In genomic region chr11:3999547-3999946, GRCm38 (mm10) we compare ENCODE assay signal across 29 mouse cellular contexts. TPM values are rescaled to one million over a fixed set of nuclear protein-coding genes. Genes with fewer than 3 reads are reported as not detected.
A peak's percentile ranks its signal among the peaks of the same experiment; 100 is the strongest.
DNase-seq lines count a peak whose midpoint lies in the region; ATAC-seq and TF ChIP-seq lines count a peak whose summit lies in the region.
"Had no signal": no experiment of that assay in that cellular context is flagged by ENCODE, and none has a peak within 500 bp of the region (broad histone marks: within the 10 kb centered on the region; RNA-seq: fewer than 3 reads in every experiment).

No protein-coding gene starts in this region.

- DNase-seq in kidney, adult 2 months, result peak; percentile 45
- DNase-seq in kidney, postnatal 14 days, result no peak
- peak; percentile 67 for DNase-seq in limb, embryonic 11.5 days (ENCODE audit: low spot score)
- no peak for DNase-seq in left cerebral cortex, postnatal 10 days (ENCODE audit: extremely low spot score in 1 of 2, low spot score in 2 of 2)
- no peak for DNase-seq in ovary, postnatal 36 days (ENCODE audit: low spot score)
- DNase-seq: adrenal gland, adult 2 months; B cell, adult 2 months; cerebellum, adult 11-12 months; cerebellum, postnatal 14 days; gastrocnemius, adult 2 months; liver; lung, postnatal 4 days; midbrain, embryonic 14.5 days; right cerebral cortex, postnatal 14 days had no signal

- H3K4me3 ChIP-seq in kidney, adult 2 months (ENCODE audit: insufficient read depth, low read depth, low read length), result no peak overlapping the region
- no peak overlapping the region for H3K4me3 ChIP-seq in intestine, embryonic 15.5 days (replicated peaks)
- H3K4me3 ChIP-seq in limb, embryonic 11.5 days (ENCODE audit: low read depth, low read length), result no peak overlapping the region
- H3K4me3 ChIP-seq: embryonic facial prominence, embryonic 12.5 days; gastrocnemius, adult 2 months; hindbrain, embryonic 10.5 days; liver, embryonic 15.5 days; lung, embryonic 15.5 days had no signal

- intact Hi-C loops in left cerebral cortex, postnatal 10 days (cut with DNase I), result no loop called here

- H3K36me3 ChIP-seq in kidney, adult 2 months (ENCODE audit: control insufficient read depth, insufficient read depth, low read length), result no peaks in the 10 kb centered on the region; the same call in 1 of the 2 replicates
- H3K36me3 ChIP-seq in intestine, embryonic 15.5 days, result peaks cover 10% of the 10 kb centered on the region; the same call in 1 of the 2 replicates
- no peaks in the 10 kb centered on the region for H3K36me3 ChIP-seq in limb, embryonic 11.5 days (ENCODE audit: control insufficient read depth, insufficient read depth, low read length)
- H3K36me3 ChIP-seq: embryonic facial prominence, embryonic 12.5 days; G1E; hindbrain, embryonic 10.5 days; liver, embryonic 15.5 days; lung, embryonic 15.5 days had no signal

- H3K4me2 ChIP-seq in intestine, embryonic 15.5 days (replicated peaks), result no peak overlapping the region
- no peak overlapping the region for H3K4me2 ChIP-seq in limb, embryonic 11.5 days (ENCODE audit: low read depth, severe bottlenecking)
- H3K4me2 ChIP-seq: embryonic facial prominence, embryonic 12.5 days; liver, embryonic 15.5 days; lung, embryonic 15.5 days had no signal

- H3K9ac ChIP-seq in intestine, embryonic 15.5 days, result no peak overlapping the region
- H3K9ac ChIP-seq in limb, embryonic 11.5 days (ENCODE audit: low read length), result no peak overlapping the region
- H3K9ac ChIP-seq: embryonic facial prominence, embryonic 12.5 days; liver, embryonic 15.5 days; lung, embryonic 15.5 days had no signal

- TF ChIP-seq CTCF in kidney, adult 2 months (conservative IDR thresholded peaks at IDR 0.05; ENCODE audit: insufficient read depth, insufficient read length, low read depth, low read length), result no peak

- 56% methylated on average over 5 of the region's 5 CpGs for WGBS in kidney, adult 2 months
- WGBS in intestine, embryonic 15.5 days, result 50% methylated on average over 5 of the region's 5 CpGs
- 6% methylated on average over 5 of the region's 5 CpGs for WGBS in limb, embryonic 11.5 days

- no peaks in the 10 kb centered on the region for H3K9me3 ChIP-seq in intestine, embryonic 15.5 days
- H3K9me3 ChIP-seq in limb, embryonic 11.5 days (ENCODE audit: control insufficient read depth, low read length), result no peaks in the 10 kb centered on the region
- H3K9me3 ChIP-seq: embryonic facial prominence, embryonic 12.5 days; hindbrain, embryonic 10.5 days; liver, embryonic 15.5 days; lung, embryonic 15.5 days had no signal

- H3K27me3 ChIP-seq in kidney, adult 2 months (replicated peaks; ENCODE audit: control insufficient read depth, insufficient read depth, low read length), result no peaks in the 10 kb centered on the region
- peaks cover 21% of the 10 kb centered on the region for H3K27me3 ChIP-seq in intestine, embryonic 15.5 days (replicated peaks)
- H3K27me3 ChIP-seq in limb, embryonic 11.5 days (ENCODE audit: control insufficient read depth, insufficient read depth, low read length), result peaks cover 20% of the 10 kb centered on the region

- no peak overlapping the region for H3K27ac ChIP-seq in kidney, adult 2 months (ENCODE audit: insufficient read depth, low read depth, low read length)
- H3K27ac ChIP-seq in intestine, embryonic 15.5 days, result no peak overlapping the region
- no peak overlapping the region for H3K27ac ChIP-seq in limb, embryonic 11.5 days (replicated peaks; ENCODE audit: low read depth, low read length)
- H3K27ac ChIP-seq: embryonic facial prominence, embryonic 12.5 days; gastrocnemius, adult 2 months; hindbrain, embryonic 10.5 days; liver, embryonic 15.5 days; lung, embryonic 15.5 days had no signal

- no peaks in the 10 kb centered on the region for H3K4me1 ChIP-seq in kidney, adult 2 months (ENCODE audit: control insufficient read depth, insufficient read depth, low read length)
- H3K4me1 ChIP-seq in intestine, embryonic 15.5 days (replicated peaks), result peaks cover 8% of the 10 kb centered on the region; the same call in 1 of the 2 replicates
- peaks cover 11% of the 10 kb centered on the region for H3K4me1 ChIP-seq in limb, embryonic 11.5 days (ENCODE audit: control insufficient read depth, insufficient read depth, low read length)
- H3K4me1 ChIP-seq: liver, embryonic 15.5 days had no signal

- TF ChIP-seq POLR2A in kidney, adult 2 months (IDR thresholded peaks at IDR 0.05; ENCODE audit: low read depth, low read length), result no peak

- ATAC-seq in intestine, embryonic 15.5 days, result peak; percentile 83
- ATAC-seq in limb, embryonic 11.5 days (ENCODE audit: insufficient number of reproducible peaks, low FRiP score, low TSS enrichment, low read depth), result peak; percentile 88
- ATAC-seq in activated CD4-positive, CD25-positive, alpha-beta regulatory T cell, adult 4 months, result no peak
- ATAC-seq: Patski had no signal

RNA-seq across cellular contexts. Expression of gene Gal3st1, which starts 16.1 kb away (rescaled TPM):
- polyA plus RNA-seq in kidney, adult 2 months (2012; rRNA removed), result 71.7 and 91.3 TPM in 2 replicates
- polyA plus RNA-seq in intestine, embryonic 15.5 days (2015; fragmentation: Nextera tagmentation; extraction: Ambion mirVana), result 26.0 and 27.0 TPM in 2 replicates
- polyA plus RNA-seq in limb, embryonic 11.5 days (2014; fragmentation: Nextera tagmentation; extraction: Ambion mirVana), result 2.6 and 3.2 TPM in 2 replicates
- polyA plus RNA-seq in activated CD4-positive, CD25-positive, alpha-beta regulatory T cell, adult 4 months (2017; shearing (Covaris generic)), result not detected
- 1 to 10 TPM; 9.2 to 9.9 TPM for total RNA-seq in left cerebral cortex, postnatal 10 days (2021)
- total RNA-seq: G1E; megakaryocyte-erythroid progenitor cell, adult 5-6 weeks had no signal
- polyA plus RNA-seq: G1E had no signal

RNA-seq across cellular contexts. Expression of gene 4930556J24Rik, which starts 23.0 kb away (rescaled TPM):
- 0.34 and 0.73 TPM in 2 replicates for polyA plus RNA-seq in kidney, adult 2 months (2012; rRNA removed)
- not detected in 2 replicates for polyA plus RNA-seq in intestine, embryonic 15.5 days (2015; fragmentation: Nextera tagmentation; extraction: Ambion mirVana)
- polyA plus RNA-seq in limb, embryonic 11.5 days (2014; fragmentation: Nextera tagmentation; extraction: Ambion mirVana), result not detected in 2 replicates
- polyA plus RNA-seq in activated CD4-positive, CD25-positive, alpha-beta regulatory T cell, adult 4 months (2017; shearing (Covaris generic)), result not detected
- total RNA-seq in left cerebral cortex, postnatal 10 days (2021), result under 1 TPM; 0.28 TPM
- total RNA-seq: adrenal gland, adult 2 months; gastrocnemius, adult 2 months; gastrocnemius, postnatal 4 days; left cerebral cortex, adult 18-20 months; megakaryocyte-erythroid progenitor cell, adult 5-6 weeks had no signal
- polyA plus RNA-seq: adrenal gland, adult 2 months; forebrain, embryonic 11.5 days; G1E; heart, postnatal 0 days; neural tube, embryonic 11.5 days; thymus, postnatal 0 days had no signal

RNA-seq across cellular contexts. Expression of gene Sec14l4, which starts 31.7 kb away (rescaled TPM):
- polyA plus RNA-seq in kidney, adult 2 months (2012; rRNA removed), result 0.36 and 0.39 TPM in 2 replicates
- 0.52 and 0.63 TPM in 2 replicates for polyA plus RNA-seq in intestine, embryonic 15.5 days (2015; fragmentation: Nextera tagmentation; extraction: Ambion mirVana)
- polyA plus RNA-seq in limb, embryonic 11.5 days (2014; fragmentation: Nextera tagmentation; extraction: Ambion mirVana), result not detected in 2 replicates
- not detected for polyA plus RNA-seq in activated CD4-positive, CD25-positive, alpha-beta regulatory T cell, adult 4 months (2017; shearing (Covaris generic))
- under 1 TPM in 1 of 2 experiments, not detected in 1; 0.11 TPM for total RNA-seq in left cerebral cortex, postnatal 10 days (2021)
- total RNA-seq: gastrocnemius, adult 2 months; left cerebral cortex, adult 18-20 months; megakaryocyte-erythroid progenitor cell, adult 5-6 weeks had no signal
- polyA plus RNA-seq: embryonic facial prominence, embryonic 12.5 days; forebrain, embryonic 11.5 days; G1E; heart, postnatal 0 days; hindbrain, embryonic 10.5 days; midbrain, embryonic 14.5 days; neural tube, embryonic 11.5 days; Patski had no signal

RNA-seq across cellular contexts. Expression of gene Pes1, which starts 35.8 kb away (rescaled TPM):
- 33.3 and 33.8 TPM in 2 replicates for polyA plus RNA-seq in kidney, adult 2 months (2012; rRNA removed)
- polyA plus RNA-seq in intestine, embryonic 15.5 days (2015; fragmentation: Nextera tagmentation; extraction: Ambion mirVana), result 81.3 and 84.1 TPM in 2 replicates
- polyA plus RNA-seq in limb, embryonic 11.5 days (2014; fragmentation: Nextera tagmentation; extraction: Ambion mirVana), result 81.9 and 87.4 TPM in 2 replicates
- polyA plus RNA-seq in activated CD4-positive, CD25-positive, alpha-beta regulatory T cell, adult 4 months (2017; shearing (Covaris generic)), result 10 to 100 TPM; 45.6 to 74.8 TPM
- 10 to 100 TPM; 34.3 to 47.9 TPM for total RNA-seq in left cerebral cortex, postnatal 10 days (2021)

Comparison
In these comparisons a context has a peak if more than half of its experiments do, and no peak if none do; other contexts are left out.
1. DNase-seq: peak in kidney, adult 2 months (single experiment) and limb, embryonic 11.5 days (single experiment); none in kidney, postnatal 14 days (single experiment), left cerebral cortex, postnatal 10 days (0 of 2) and ovary, postnatal 36 days (single experiment).